Mouse (Mus musculus): ENCODE measurements around the gene Apobec3. TPM values are rescaled to one million over a fixed set of nuclear protein-coding genes. Genes with fewer than 3 reads are reported as not detected.
A peak's percentile ranks its signal among the peaks of the same experiment; 100 is the strongest.
"Not testable (repeated sequence)": the region's sequence is repeated elsewhere in the genome, so short reads cannot be mapped to it uniquely, and the experiment has no call there.

Apobec3 gene
- total RNA-seq, 2 experiments from 2014 or later: 175 to 293 TPM

DNA sequence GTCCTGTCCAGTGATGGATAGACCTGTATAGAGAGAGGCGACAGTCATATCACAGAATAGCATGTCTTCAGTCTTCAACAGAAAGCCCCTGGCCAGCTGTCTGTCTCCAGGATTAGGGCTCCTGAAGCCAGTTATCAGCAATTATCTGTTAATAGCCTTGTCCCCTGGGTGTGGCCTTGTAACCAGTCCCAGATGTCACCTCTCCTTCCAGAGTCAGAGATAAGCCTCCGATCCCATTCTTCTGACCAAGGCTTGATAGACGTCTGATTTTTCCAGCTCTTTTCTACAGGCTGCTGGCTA, 2.3 kb downstream of the Apobec3 start:
- ATAC-seq (replicated peaks; ENCODE audit: low FRiP score, low TSS enrichment, poor library complexity, severe bottlenecking): peak; percentile 56

DNA sequence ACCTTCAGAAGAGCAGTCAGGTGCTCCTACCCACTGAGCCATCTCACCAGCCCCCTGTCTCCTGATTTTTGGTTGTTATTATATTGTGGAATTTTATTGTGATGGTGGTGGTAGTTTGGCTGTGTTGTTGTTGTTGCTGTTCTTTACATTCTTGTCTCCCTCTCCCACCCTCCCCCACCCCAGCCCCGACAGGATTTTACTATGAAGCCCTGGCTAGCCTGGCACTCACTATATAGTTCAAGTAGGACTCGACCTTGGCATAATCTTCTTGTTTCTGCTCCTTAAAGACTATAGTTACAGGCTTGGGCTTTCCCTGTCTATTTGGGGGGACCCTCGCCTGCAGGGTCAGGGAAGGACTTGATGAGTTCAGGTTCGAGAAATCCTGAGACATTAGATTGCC, 2.9 kb downstream of the Apobec3 start:
- no peak for ATAC-seq (replicated peaks; ENCODE audit: low FRiP score, low TSS enrichment, poor library complexity, severe bottlenecking)

DNA sequence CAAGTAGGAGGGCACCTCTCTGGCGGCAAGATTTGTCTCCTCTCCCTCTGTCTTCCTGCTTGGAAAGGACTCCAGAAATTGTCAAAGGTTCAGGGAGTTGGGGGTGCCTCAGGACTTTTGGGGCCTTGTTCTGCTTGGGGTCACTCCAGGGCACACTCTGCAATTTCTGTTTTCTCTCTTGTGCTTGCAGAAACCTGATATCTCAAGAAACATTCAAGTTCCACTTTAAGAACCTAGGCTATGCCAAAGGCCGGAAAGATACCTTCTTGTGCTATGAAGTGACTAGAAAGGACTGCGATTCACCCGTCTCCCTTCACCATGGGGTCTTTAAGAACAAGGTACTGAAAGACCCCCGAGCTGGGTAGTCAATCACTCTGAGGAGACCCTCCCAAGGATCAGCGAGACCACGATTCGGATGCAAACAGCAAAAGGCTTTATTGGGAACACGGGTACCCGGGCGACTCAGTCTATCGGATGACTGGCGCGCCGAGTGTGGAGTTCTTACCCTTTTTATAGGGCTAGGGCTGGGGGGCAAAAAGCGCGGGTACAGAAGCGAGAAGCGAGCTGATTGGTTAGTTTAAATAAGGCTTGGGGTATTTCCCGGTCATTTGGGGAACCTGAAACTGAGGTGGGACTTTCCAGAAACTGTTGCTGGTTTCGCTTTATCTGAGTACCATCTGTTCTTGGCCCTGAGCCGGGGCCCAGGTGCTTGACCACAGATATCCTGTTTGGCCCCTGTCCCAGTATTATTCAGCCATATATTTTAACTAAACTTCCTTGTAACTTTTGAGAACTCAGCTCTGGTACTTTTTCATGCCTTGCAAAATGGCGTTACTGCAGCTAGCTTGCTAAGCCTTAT, 4.0 kb downstream of the Apobec3 start:
- ATAC-seq (replicated peaks; ENCODE audit: low FRiP score, low TSS enrichment, poor library complexity, severe bottlenecking): not testable (repeated sequence)

DNA sequence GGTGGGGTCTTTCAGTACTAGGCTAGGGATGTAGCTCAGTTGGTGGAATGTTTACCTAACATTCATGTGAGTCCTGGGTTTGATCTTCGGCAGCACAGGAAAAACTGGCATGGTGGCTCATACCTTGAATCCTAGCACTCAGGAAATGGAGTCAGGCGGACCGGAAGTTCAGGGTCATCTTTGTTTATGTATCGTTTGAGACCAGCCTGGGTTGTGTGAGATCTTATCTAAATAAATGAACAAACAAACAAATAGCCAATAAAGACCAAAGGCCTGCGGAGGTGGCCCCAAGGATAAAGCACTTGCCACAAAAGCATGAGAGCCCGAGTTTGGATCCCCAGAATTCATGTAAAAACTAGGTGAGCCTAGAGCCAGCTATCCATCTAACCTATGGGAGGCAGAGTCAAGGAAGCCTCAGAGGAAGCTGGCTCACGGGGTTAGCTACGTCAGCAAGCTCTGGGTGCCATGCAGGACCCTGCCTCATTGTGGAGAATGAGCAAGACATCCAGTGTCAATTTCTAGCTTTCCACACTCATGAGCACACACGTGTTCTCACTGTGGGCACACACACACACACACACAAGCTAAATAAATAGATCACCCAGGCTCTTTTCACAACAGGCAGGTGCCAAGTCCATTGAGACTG, 4.7 kb downstream of the Apobec3 start:
- ATAC-seq (replicated peaks; ENCODE audit: low FRiP score, low TSS enrichment, poor library complexity, severe bottlenecking): no peak

DNA sequence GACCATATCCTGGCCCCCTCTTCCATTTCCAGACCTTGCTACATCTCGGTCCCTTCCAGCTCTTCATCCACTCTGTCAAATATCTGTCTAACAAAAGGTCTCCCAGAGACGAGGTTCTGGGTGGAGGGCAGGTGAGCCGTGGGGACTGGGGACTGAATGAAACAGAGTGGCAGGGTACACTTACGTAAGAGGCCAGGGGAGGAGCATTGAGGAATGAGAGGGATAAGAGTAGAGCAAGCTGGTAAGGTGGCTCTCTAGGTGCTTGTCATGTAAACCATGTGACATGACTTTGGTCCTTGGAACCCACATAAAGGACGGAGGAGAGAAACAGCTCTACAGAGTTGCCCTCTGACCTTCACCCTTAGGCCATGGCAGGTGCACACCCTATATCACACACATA, 7.5 kb downstream of the Apobec3 start:
- no peak for ATAC-seq (replicated peaks; ENCODE audit: low FRiP score, low TSS enrichment, poor library complexity, severe bottlenecking)

DNA sequence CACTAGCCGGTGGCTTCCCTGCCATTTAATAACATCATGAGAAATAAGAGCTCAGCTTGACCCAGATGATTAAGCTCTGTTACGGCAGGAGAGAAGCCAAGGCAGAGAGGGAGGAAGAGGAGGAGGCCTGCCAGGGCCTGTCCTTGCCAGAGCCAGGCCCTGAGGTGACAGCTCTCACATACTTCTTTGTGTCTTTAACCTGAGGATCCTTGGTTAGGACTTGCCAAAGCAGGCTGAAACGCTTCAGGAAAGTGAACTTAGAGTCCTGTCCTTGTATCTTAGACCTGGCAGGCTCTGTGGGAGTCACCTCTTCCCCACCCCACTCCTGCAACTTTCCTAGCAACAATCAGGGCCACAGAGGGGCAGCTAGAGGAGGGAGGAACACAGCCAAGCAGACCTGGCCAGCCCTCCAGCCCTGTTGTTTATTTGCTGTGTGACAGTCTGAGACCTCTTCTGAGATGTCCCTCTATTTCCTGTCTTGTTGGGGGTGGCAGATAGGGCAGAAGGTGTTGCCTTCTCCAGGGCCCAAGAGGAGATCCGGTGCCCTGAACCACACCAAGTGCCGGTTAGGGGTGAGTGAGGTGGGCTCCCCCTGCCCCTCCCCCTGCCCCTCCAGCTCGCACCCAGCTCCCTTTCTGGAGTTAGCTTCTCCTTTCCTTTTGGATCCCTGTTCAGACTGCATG, 8.5 kb downstream of the Apobec3 start:
- ATAC-seq (replicated peaks; ENCODE audit: low FRiP score, low TSS enrichment, poor library complexity, severe bottlenecking): no peak

DNA sequence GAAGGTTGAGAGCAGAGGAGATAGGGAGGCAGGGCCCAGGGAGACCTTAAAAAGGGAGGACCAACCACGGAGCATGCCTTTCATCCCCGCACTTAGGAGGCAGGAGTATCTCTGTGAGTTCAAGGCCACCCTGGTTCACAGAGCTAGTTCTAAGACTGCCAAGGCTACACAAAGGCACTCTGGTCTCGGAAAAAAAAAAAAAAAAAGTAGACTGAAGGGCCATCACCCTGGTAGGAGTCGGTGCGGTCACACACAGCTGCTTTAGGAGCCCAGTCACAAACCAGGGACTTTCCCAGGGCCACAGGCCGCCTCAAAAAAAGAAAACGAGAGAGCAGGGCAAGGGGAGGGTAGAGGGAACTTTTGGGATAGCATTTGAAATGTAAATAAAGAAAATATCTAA, 9.3 kb downstream of the Apobec3 start:
- ATAC-seq (replicated peaks; ENCODE audit: low FRiP score, low TSS enrichment, poor library complexity, severe bottlenecking): no peak

DNA sequence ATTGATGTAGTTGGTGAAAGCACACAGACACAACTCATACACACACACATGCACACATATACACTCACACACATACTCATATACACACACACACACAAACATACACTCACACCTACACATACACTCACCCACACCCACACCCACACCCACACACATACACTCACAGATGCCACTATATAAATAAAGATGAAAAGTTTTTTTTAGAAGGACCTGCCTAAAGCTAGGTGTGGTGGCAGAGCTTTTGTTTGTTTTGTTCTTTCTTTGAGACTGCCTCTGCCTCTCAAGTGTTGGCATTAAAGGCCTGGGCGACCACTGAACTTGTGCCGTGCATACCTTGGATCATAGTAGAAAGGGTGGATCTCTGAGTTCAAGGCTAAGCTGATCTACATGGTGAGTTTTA, 9.9 kb downstream of the Apobec3 start:
- ATAC-seq (replicated peaks; ENCODE audit: low FRiP score, low TSS enrichment, poor library complexity, severe bottlenecking): no peak

DNA sequence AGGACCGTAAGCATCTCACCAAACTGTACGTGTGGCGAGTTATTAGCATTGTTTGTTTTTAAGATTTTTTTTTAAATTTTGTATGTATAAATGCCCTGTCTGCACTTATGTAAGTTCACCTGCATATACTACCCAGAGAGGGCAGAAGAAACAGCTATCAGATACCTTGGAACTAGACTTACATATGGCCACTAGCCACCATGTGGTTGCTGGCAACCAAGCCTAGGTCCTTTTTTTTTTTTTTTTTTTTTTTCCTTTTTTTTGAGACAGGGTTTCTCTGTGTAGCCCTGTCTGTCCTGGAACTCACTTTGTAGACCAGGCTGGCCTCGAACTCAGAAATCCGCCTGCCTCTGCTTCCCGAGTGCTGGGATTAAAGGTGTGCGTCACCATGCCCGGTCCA, 11.6 kb downstream of the Apobec3 start:
- not testable (repeated sequence) for ATAC-seq (replicated peaks; ENCODE audit: low FRiP score, low TSS enrichment, poor library complexity, severe bottlenecking)

DNA sequence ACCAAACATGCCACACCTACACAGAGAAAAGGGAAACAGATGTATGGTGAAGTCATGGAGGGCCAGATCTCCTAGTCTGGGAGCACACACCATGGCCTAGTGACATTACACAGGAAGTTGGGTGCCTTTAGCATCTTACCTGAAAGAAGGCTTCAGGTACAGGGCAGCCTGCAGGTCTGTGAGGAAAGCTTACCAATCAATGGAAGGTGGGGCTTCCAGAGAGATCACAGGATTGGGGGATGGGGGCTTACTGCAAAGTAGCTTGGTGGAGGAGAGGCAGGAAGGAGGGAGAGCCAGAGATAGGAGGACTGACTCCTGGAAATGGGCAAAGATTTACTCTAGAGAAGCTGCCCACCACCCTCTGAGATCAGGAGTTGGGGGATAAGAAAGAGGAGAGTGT, 12.5 kb downstream of the Apobec3 start:
- no peak for ATAC-seq (replicated peaks; ENCODE audit: low FRiP score, low TSS enrichment, poor library complexity, severe bottlenecking)

DNA sequence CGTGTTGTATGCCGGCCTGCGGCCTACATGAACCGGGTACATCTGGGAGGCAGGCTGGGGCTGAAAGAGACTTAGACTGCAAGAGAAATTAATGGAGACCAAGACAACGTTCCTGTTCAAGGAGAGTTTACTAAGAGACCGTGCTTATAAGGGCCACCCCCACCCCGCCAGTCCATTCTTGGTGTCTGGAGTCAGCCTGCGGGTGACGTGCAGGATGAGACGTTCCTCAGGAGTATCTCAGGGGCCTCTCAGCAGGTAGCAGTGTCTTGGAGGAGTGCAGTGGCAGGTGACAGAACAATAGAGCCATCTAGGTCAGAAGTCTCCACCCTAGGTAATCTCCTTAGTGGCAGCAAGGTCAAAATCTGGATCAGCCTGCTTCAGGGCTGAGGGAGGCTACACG, 13.2 kb downstream of the Apobec3 start:
- ATAC-seq (replicated peaks; ENCODE audit: low FRiP score, low TSS enrichment, poor library complexity, severe bottlenecking): not testable (repeated sequence)

DNA sequence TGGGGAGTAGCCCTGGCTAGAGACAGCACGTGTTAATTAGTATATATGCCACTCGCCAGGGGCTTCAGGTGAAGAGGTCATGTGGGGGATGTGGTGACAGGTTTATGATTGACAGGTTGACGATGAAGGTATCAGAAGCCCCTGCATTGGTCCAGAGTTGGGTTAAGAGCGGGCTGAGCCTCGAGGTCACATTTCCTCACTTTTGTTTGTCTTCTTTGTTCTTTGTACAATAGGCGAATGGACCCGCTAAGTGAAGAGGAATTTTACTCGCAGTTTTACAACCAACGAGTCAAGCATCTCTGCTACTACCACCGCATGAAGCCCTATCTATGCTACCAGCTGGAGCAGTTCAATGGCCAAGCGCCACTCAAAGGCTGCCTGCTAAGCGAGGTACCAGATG, 13.8 kb downstream of the Apobec3 start:
- ATAC-seq (replicated peaks; ENCODE audit: low FRiP score, low TSS enrichment, poor library complexity, severe bottlenecking): no peak

DNA sequence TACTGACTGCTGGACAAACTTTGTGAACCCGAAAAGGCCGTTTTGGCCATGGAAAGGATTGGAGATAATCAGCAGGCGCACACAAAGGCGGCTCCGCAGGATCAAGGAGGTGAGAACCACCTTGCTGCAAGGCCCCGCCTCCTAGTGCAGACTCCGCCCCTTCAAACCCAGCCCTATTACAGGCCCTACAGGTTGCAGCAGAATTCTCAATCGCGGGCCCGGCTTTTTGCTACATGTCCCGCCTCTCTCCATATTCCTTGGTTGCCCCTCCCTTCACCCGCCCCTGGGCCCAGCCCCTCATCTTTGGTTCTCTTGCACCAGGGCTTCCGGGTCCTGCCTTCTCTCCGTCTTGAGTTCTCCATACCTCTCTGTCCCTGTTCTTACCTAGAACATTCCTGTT, 15.4 kb downstream of the Apobec3 start:
- 0 out of 2 replicates have a peak, but pooled peaks have one; percentile 36 for ATAC-seq (replicated peaks; ENCODE audit: low FRiP score, low TSS enrichment, poor library complexity, severe bottlenecking)

DNA sequence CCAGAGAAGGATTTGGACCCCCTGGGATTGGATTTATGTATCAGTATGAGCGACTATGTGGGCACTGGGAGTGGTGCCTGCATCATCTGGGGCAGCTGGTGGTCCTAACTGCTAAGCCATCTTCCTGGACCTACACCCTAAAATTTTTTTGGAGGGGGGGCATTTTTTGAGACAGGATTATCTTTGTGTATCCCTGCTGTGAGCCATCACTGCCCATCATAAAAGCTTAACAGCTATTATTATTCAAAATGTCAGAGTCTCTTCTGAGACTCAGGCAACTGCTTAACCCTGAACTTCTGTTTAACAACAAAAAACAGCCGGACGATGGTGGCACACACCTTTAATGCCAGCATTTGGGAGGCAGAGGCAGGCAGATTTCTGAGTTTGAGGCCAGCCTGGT, 17.5 kb downstream of the Apobec3 start:
- not testable (repeated sequence) for ATAC-seq (replicated peaks; ENCODE audit: low FRiP score, low TSS enrichment, poor library complexity, severe bottlenecking)

DNA sequence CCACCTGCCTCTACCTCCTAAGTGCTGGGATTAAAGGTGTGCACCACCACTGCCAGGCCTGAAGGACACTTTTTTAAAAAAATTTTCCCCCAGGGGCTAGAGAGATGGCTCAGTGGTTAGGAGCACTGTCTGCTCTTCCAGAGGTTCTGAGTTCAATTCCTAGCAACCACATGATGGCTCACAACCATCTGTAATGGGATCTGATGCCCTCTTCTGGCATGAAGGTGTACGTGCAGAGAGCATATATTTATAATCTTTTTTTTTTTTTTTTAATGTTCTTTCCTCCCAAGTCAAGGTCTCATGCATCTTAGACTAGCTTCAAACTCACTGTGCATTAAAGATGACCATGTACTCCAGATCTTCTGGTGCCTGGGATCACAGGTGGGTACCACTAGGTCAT, 19.4 kb downstream of the Apobec3 start:
- ATAC-seq (replicated peaks; ENCODE audit: low FRiP score, low TSS enrichment, poor library complexity, severe bottlenecking): not testable (repeated sequence)

DNA sequence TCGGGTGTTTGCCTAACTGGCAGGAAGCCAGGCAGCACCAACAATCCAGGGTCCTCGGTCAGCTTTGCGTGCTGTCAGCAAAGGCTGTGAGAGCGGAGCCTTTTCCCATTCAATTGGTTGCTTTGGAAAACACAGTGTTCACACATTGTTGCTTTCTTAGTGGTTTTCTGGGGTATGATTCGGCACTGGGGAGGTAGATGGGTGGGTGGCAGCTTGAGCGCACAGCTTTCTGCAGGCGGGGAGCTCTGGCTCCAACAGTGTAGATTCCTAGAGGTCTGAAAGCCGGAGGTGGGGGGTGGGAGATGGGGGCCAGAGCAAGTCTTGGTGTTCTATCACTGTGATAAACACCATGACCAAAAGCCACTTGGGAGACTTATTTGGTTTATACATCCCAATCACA, 19.9 kb downstream of the Apobec3 start:
- ATAC-seq (replicated peaks; ENCODE audit: low FRiP score, low TSS enrichment, poor library complexity, severe bottlenecking): no peak

DNA sequence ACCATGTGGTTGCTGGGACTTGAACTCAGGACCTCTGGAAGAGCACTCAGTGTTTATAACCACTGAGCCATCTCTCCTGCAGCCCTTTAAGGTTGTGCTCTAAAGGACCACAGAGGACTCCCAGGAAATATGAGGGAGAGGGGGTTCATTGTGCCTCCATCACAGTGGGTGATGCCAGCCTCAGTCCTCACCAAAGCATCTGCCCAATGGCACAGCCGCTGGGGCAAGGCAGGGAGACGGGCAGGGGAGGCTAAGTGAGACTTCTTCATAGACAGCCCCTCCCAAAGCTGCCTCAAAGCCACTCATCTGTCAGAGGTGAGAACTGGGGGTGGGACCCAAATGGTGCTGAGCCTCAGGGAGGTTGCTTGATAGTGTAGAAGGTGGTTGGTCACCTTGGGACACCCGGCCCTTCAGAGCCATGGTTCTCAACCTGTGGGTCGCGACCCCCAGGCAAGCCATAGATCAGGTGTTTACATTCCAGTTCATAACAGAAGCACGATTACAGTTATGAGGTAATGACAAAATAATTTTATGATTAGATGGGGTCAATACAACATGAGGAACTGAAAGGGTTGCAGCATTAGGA, 22.4 kb downstream of the Apobec3 start:
- ATAC-seq (replicated peaks; ENCODE audit: low FRiP score, low TSS enrichment, poor library complexity, severe bottlenecking): no peak

DNA sequence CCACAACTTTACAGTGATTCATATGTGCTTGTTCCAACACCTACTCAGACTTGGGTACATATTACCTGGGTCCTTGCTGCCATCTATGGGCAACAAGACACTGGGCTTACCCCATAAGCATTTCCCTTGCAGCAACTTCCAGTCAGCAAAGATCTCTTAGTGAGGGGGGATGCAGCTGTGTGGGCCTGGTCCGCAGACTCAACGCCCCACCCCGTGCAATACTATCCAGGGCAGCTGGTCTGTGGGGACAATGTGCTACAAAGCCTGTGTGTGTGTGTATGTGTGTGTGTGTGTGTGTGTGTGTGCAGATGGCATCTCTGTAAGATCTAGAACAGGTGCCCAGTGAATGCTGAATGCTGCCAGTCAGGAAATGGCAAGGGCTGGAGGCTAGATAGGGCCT, 22.9 kb downstream of the Apobec3 start:
- no peak for ATAC-seq (replicated peaks; ENCODE audit: low FRiP score, low TSS enrichment, poor library complexity, severe bottlenecking)

DNA sequence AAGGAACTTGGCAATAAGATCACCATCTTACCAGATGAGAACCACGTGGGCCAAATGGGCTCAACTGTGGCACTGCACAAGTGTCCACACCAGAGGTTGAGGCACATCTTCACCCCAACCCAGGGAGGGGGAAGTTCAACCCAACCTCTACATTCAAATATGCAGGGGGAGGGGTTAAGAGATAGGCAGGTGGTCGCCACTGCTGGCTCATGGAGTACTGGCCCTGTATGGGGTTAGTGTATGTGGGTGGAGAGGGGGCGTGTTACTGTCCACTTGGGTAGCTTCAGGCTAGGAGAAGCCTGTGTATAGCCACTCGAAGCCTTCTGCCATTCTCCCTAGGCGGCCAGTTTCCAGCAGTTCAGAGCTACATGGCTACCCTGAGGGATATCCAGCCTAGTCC, 24.7 kb downstream of the Apobec3 start:
- ATAC-seq (replicated peaks; ENCODE audit: low FRiP score, low TSS enrichment, poor library complexity, severe bottlenecking): no peak

DNA sequence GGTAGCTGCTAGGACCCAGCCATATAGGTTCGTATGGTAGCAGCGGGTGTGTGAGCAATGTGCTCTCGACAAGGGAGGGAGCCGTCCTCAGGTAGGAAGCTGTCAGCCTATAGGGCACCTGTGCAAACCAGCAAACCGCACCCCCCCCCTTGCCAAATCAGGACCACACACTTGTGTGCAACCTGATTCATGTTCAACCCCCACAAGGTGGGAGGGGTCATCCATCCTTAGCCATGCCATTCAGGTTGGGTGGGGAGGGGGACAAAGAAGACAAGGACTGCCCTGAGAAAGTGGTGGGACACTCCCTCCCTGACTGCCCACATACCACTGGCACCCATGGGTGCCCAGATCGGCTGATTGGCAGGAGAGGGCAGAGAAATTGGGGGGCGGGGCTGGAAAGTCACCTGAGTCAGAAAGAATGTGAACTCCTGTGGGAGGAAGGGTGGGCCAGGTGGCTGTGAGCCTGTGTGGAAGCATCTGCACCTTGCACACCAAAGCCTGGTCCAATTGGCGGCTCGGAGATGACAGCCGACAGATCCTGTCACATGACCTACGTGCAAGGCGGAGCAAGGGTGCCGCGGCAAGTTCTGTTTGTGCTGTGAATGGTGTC, 25.8 kb downstream of the Apobec3 start:
- ATAC-seq (replicated peaks; ENCODE audit: low FRiP score, low TSS enrichment, poor library complexity, severe bottlenecking): no peak

All from megakaryocyte-erythroid progenitor cell, adult 5-6 weeks (primary cell).